Mouse (Mus musculus): ENCODE measurements at regions not wholly inside any gene's neighbourhood (a gene's known extent, or its start where the extent isn't known, plus 50 kb on each side); places are given as distances from the start of the nearest gene placed in this dataset.

DNA sequence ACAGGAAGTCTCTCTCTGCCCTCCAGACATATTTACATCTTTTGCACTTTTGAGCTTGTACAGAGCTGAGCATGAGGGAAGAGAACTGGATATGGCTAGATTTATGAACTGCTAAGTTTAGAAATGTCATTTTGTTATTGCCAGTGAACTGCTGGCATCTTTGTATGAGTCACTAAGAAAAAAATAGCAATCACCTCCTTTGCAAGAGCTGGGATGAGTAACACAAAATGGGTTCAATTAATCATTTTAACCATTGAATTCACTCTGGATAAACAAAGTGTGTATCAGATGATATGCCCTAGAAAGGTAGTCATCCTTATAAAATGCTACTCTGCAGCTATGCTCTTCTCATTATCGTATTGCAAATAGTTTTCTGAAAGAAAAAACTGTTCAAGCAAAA lies 214.7 kb upstream of the Zfp352 start:
- Histone ChIP-seq H3K36me3 (no peaks in the 10 kb centered on the region), H3K27ac (replicated peaks) (no peak overlapping the region), H3K4me3 (no peak overlapping the region), H3K4me1 (replicated peaks) (no peaks in the 10 kb centered on the region), H3K9me3 (no peaks in the 10 kb centered on the region), H3K9ac (no peak overlapping the region), H3K4me2 (no peak overlapping the region), H3K27me3 (no peaks in the 10 kb centered on the region)
- 79% methylated on average over 1 of the region's 1 CpGs for WGBS
- ATAC-seq (ENCODE audit: low FRiP score, low read depth), result no peak

DNA sequence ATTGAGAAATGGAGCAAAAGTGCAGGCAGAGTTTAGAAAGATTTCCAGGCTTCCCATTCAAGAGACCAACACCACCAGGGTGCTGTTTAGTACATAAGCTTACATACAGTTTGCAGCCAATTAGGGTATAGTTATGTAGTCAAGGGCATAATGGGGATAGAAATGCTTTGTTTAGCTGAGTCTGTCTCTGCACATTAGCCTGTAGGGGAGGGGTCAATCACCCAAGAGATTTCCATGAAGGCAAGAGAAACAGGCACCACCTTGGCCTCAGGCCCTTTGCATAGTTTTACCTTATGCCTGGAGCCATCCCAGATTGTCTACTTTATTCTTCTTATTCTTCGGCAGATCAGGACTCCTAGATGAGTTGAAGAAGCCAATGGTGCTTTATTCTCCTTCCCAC lies 205.9 kb upstream of the Zfp352 start:
- Histone ChIP-seq H3K9ac (no peak overlapping the region), H3K27me3 (no peaks in the 10 kb centered on the region), H3K4me3 (no peak overlapping the region), H3K9me3 (no peaks in the 10 kb centered on the region), H3K4me1 (replicated peaks) (no peaks in the 10 kb centered on the region), H3K27ac (replicated peaks) (no peak overlapping the region), H3K36me3 (no peaks in the 10 kb centered on the region), H3K4me2 (no peak overlapping the region)
- no peak for ATAC-seq (ENCODE audit: low FRiP score, low read depth)
- 83% methylated on average over 1 of the region's 1 CpGs for WGBS

DNA sequence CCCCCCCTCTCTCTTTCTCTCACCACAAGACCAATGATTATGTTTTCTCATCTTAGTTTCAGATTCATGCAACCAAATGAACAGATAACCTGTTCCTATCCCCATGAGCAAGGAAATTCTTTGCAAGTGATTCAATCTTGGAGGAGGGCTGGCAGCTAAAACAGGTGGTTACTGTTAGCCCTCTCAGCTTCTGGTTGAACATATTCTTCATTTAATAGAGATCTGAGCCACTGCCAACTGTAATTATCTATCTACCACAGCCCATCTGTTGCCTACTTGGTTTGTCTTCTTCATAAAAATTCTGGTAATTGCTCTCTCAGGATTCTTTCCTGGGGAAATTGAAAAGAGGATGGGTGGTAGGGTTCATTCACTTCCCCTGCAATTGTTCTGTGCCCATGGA lies 204.4 kb upstream of the Zfp352 start:
- no peak overlapping the region for H3K9ac ChIP-seq
- no peaks in the 10 kb centered on the region for H3K36me3 ChIP-seq
- ATAC-seq (ENCODE audit: low FRiP score, low read depth), result no peak
- no peaks in the 10 kb centered on the region for H3K27me3 ChIP-seq
- H3K4me2 ChIP-seq, result no peak overlapping the region
- no peak overlapping the region for H3K4me3 ChIP-seq
- no peaks in the 10 kb centered on the region for H3K9me3 ChIP-seq
- no peak overlapping the region for H3K27ac ChIP-seq (replicated peaks)
- no peaks in the 10 kb centered on the region for H3K4me1 ChIP-seq (replicated peaks)
